Mouse (Mus musculus) liver, embryonic 14.5 days (tissue): ENCODE data around the gene Kbtbd12.
A peak's percentile ranks its signal among the peaks of the same experiment; 100 is the strongest.

Experiments
- CTCF ChIP-seq: IDR thresholded peaks from 2 replicates; pipeline ENCODE4 v1.5.1; 2016; ENCODE audit warnings: antibody characterized with exemption, low read depth, control low read depth
- EP300 ChIP-seq: IDR thresholded peaks from 2 replicates; pipeline ENCODE4 v1.6.1; 2016; ENCODE audit warnings: antibody characterized with exemption, low read depth

DNA sequence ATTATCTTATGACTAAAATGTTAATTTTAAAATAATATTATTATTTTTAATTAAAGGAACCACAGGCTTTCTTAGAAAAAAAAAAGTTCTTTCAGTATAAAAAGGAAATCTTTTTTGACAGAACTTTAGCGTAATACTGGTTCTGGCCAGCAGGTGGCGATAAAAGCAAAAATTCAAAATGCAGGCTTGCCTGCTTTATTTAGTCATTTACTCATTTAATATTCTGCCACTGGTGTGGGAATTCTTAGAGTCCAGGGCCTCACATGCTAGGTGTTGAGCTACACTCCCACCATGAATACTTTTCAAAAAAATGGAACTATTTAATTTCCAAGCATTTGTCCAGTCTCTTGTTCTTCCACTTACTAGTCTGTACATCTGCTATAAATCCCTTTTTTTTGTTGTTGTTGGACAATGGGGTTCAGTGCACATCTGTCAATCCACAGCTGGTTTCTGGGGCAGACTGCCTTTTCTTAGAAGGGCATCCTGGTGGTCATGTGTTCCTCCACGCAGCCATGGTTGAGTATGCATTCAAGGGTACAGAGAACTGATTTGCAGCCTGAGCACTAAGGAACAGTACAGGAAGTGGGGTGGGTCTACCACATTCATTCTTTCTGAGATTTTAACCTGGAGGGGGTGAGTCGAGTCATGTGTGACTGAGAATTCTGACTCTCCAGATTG, 88.5 kb downstream of the Kbtbd12 start:
- TF ChIP-seq CTCF (peak; percentile 62), EP300 (no peak)
